Mouse (Mus musculus): Measurements from ENCODE around the gene Gns. TPM values are rescaled to one million over a fixed set of nuclear protein-coding genes. Genes with fewer than 3 reads are reported as not detected.

Gene Gns
- polyA plus RNA-seq, 2 experiments = 7.3 to 12.2 TPM

GRCm38 (mm10) chr10:121374013-121374412 is 9.1 kb downstream of the Gns start:
- Histone ChIP-seq H3K9ac (replicated peaks) (no peak overlapping the region), H3K27ac (no peak overlapping the region), H3K4me3 (ENCODE audit: insufficient read depth in 1 of 2, low read depth in 2 of 2, low read length in 2 of 2) (no peak overlapping the region), H3K9me3 (ENCODE audit: control insufficient read depth, low read length) (no peaks in the 10 kb centered on the region), H3K4me1 (replicated peaks; ENCODE audit: control insufficient read depth in 2 of 2, insufficient read depth in 2 of 2, low read length in 1 of 2) (peaks cover 6 to 17% of the 10 kb centered on the region in 2 experiments), H3K27me3 (ENCODE audit: control insufficient read depth, insufficient read depth, low read length) (no peaks in the 10 kb centered on the region), H3K36me3 (replicated peaks; ENCODE audit: control insufficient read depth, insufficient read depth, low read depth) (no peaks in the 10 kb centered on the region; the same call in none of the 2 replicates), H3K4me2 (ENCODE audit: low read depth) (no peak overlapping the region)
- DNase-seq (ENCODE audit: low read depth in 3 of 3, low spot score in 3 of 3) (no peak), ATAC-seq (ENCODE audit: insufficient read depth) (no peak)
- TF ChIP-seq EP300 (IDR thresholded peaks at IDR 0.05; ENCODE audit: low read depth) (no peak), CTCF (IDR thresholded peaks at IDR 0.05; ENCODE audit: low read depth) (no peak)
- WGBS (ENCODE audit: insufficient replicate concordance) = 85% methylated on average over 12 of the region's 12 CpGs

DNA sequence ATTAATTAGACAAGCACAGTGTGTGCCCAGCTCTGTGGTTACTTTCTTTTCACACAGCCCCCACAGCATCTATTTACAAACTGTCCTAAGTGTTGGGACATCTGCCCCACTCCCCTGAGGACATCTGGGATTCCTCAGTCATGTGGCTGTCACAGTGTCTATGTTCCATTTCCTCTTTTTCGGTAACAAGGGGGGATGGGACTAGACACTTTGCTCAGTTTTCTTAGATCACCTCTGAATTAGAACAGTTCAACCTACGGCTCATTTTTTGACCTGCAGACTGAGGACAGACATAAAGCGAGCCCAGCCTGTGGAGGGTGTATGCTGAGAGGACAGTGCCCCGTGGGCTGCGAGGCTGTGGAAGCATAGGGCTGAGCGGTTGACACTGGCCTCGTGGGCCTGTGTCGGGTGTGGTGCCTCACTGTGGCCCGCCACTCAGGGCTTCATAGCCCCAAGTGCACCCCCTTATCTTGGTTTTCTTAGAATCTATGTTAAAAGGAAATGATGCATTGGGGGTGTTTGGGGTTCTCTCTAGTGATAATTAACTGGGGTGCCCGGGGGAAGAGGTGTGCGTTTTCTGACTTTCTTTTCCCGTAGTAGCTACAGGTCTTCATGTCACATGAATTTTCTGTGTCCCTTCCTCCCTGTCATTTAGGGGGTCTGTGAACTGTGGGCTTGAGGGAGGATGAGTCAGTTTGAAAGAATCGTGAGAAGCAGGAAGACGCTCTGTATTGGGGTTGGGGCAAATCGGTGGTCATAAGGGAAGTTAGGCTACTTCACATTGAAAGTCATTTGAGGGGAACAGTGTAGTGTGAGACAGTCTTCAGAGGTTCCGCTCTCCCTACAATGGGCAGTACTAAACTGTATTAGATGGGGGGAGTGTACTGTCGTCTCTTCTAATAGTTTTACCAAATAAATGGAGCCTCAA is 10.1 kb downstream of the Gns start:
- peak overlapping the region; percentile 37; the same call in 1 of the 2 replicates for H3K9ac ChIP-seq (replicated peaks)
- peak overlapping the region; percentile 54 for H3K4me2 ChIP-seq (ENCODE audit: low read depth)
- no peaks in the 10 kb centered on the region for H3K27me3 ChIP-seq (ENCODE audit: control insufficient read depth, insufficient read depth, low read length)
- H3K9me3 ChIP-seq (ENCODE audit: control insufficient read depth, low read length) = no peaks in the 10 kb centered on the region
- peaks cover 6 to 17% of the 10 kb centered on the region in 2 experiments for H3K4me1 ChIP-seq (replicated peaks; ENCODE audit: control insufficient read depth in 2 of 2, insufficient read depth in 2 of 2, low read length in 1 of 2)
- TF ChIP-seq CTCF (IDR thresholded peaks at IDR 0.05; ENCODE audit: low read depth) (no peak), EP300 (IDR thresholded peaks at IDR 0.05; ENCODE audit: low read depth) (no peak)
- peaks cover 4% of the 10 kb centered on the region for H3K36me3 ChIP-seq (replicated peaks; ENCODE audit: control insufficient read depth, insufficient read depth, low read depth)
- ATAC-seq (ENCODE audit: insufficient read depth) = peak; percentile 79
- 28% methylated on average over 17 of the region's 17 CpGs for WGBS (ENCODE audit: insufficient replicate concordance)
- H3K4me3 ChIP-seq (ENCODE audit: insufficient read depth in 1 of 2, low read depth in 2 of 2, low read length in 2 of 2) = no peak overlapping the region
- H3K27ac ChIP-seq = no peak overlapping the region; the same call in 1 of the 2 replicates
- peak in 2 of 3 experiments; percentile 25 to 48 for DNase-seq (ENCODE audit: low read depth in 3 of 3, low spot score in 3 of 3)

DNA sequence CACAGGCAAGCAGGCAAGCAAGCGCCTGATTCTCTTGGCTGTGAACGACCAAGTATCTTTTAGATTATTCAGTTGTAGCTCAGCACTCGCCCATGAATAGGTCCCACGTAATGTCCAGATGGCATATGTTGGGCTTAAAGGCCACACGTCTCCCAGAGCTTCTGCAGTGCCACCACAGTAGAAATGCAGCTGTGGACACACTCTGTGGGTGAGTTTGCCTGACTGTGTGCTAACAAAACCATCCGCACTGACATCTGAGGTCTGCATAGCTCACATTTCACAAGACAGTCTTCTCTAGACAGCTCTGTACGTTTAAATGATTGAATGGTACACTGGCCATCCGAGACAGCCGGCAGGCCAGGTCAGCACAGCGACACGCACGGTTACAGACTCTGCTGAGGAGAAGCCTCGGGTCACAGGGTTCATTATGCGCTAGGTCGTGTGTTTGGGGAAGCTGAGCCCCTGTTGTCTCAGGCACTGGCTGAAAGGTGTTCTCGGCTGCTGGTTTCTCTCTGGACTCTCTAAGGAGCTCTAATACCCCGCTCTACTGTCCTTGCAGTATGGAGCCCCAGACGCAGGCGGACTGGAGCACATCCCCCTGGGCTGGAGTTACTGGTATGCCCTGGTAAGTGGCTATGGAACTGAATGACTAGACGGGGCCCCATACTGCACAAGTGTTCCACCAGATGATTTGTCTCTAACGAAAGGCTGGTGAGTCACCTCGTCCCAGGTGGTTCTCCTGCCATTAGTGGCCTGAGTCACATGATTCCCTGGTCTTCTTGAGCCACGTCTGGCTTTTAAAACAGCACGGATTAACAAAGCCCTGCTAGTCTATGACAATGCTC is 11.0 kb downstream of the Gns start:
- Histone ChIP-seq H3K9ac (replicated peaks) (no peak overlapping the region), H3K4me3 (ENCODE audit: insufficient read depth in 1 of 2, low read depth in 2 of 2, low read length in 2 of 2) (no peak overlapping the region), H3K4me2 (ENCODE audit: low read depth) (no peak overlapping the region; the same call in 1 of the 2 replicates), H3K4me1 (replicated peaks; ENCODE audit: control insufficient read depth in 2 of 2, insufficient read depth in 2 of 2, low read length in 1 of 2) (peaks cover 6 to 17% of the 10 kb centered on the region in 2 experiments), H3K27me3 (ENCODE audit: control insufficient read depth, insufficient read depth, low read length) (no peaks in the 10 kb centered on the region), H3K27ac (no peak overlapping the region), H3K9me3 (ENCODE audit: control insufficient read depth, low read length) (no peaks in the 10 kb centered on the region), H3K36me3 (replicated peaks; ENCODE audit: control insufficient read depth, insufficient read depth, low read depth) (peaks cover 6% of the 10 kb centered on the region)
- DNase-seq (ENCODE audit: low read depth in 3 of 3, low spot score in 3 of 3) (no peak), ATAC-seq (ENCODE audit: insufficient read depth) (no peak)
- TF ChIP-seq EP300 (IDR thresholded peaks at IDR 0.05; ENCODE audit: low read depth) (no peak), CTCF (IDR thresholded peaks at IDR 0.05; ENCODE audit: low read depth) (no peak)
- 77% methylated on average over 24 of the region's 24 CpGs for WGBS (ENCODE audit: insufficient replicate concordance)

- no peak for DNase-seq (ENCODE audit: low read depth in 3 of 3, low spot score in 3 of 3)
- H3K9me3 ChIP-seq (ENCODE audit: control insufficient read depth, low read length) = no peaks in the 10 kb centered on the region
- H3K9ac ChIP-seq (replicated peaks) = no peak overlapping the region
- no peak overlapping the region for H3K4me2 ChIP-seq (ENCODE audit: low read depth)
- H3K36me3 ChIP-seq (replicated peaks; ENCODE audit: control insufficient read depth, insufficient read depth, low read depth) = peaks cover 6% of the 10 kb centered on the region
- TF ChIP-seq CTCF (IDR thresholded peaks at IDR 0.05; ENCODE audit: low read depth) (no peak), EP300 (IDR thresholded peaks at IDR 0.05; ENCODE audit: low read depth) (no peak)
- no peak overlapping the region for H3K27ac ChIP-seq
- no peaks in the 10 kb centered on the region for H3K27me3 ChIP-seq (ENCODE audit: control insufficient read depth, insufficient read depth, low read length)
- WGBS (ENCODE audit: insufficient replicate concordance) = 83% methylated on average over 24 of the region's 24 CpGs
- peaks cover 6 to 17% of the 10 kb centered on the region in 2 experiments for H3K4me1 ChIP-seq (replicated peaks; ENCODE audit: control insufficient read depth in 2 of 2, insufficient read depth in 2 of 2, low read length in 1 of 2)
- H3K4me3 ChIP-seq (ENCODE audit: insufficient read depth in 1 of 2, low read depth in 2 of 2, low read length in 2 of 2) = no peak overlapping the region
- no peak for ATAC-seq (ENCODE audit: insufficient read depth)
Observed at GRCm38 (mm10) chr10:121376530-121377271, 11.8 kb downstream of the Gns start.

All from liver, embryonic 14.5 days (tissue).